Mouse (Mus musculus) olfactory bulb, adult 2 months (tissue): ENCODE data around the gene Tgfbr3l. TPM values are rescaled to one million over a fixed set of nuclear protein-coding genes. Genes with fewer than 3 reads are reported as not detected.

ENCODE experiments used
- H3K27ac ChIP-seq: fragments of 200-500 bp; 2 replicates; pipeline ENCODE4 v1.5.1; 2012; ENCODE audit warnings: low read depth, low read length; ENCODE audit not compliant: insufficient read depth
- H3K4me1 ChIP-seq: fragments of 200-500 bp; 2 replicates; pipeline ENCODE4 v1.6.1; 2012; ENCODE audit warnings: low read length; ENCODE audit not compliant: control insufficient read depth, insufficient read depth
- H3K4me3 ChIP-seq: fragments of 200-500 bp; 2 replicates; pipeline ENCODE4 v1.5.1; 2012; ENCODE audit warnings: mild to moderate bottlenecking, low read depth, low read length, moderate library complexity; ENCODE audit not compliant: insufficient read depth
- CTCF ChIP-seq: fragments of 200-500 bp; IDR thresholded peaks from 2 replicates; pipeline ENCODE4 v1.5.1; 2012; ENCODE audit warnings: low read depth, mild to moderate bottlenecking, low read length, moderate library complexity; ENCODE audit not compliant: insufficient read depth
- POLR2A ChIP-seq: fragments of 200-500 bp; IDR thresholded peaks from 2 replicates; pipeline ENCODE4 v1.6.1; 2012; ENCODE audit warnings: mild to moderate bottlenecking, low read depth, low read length, moderate library complexity; ENCODE audit not compliant: insufficient read depth
- WGBS: fragments of 180-500 bp; shearing (Covaris S2); methylation state at CpG from one replicate; pipeline ENCODE4 v1.1.7; 2018; 5-methylcytosine and 5-hydroxymethylcytosine counted together
- polyA plus RNA-seq: library from polyadenylated mRNA; stranded (reverse); fragments of >200 nt; gene quantifications from 2 replicates; pipeline ENCODE4 v1.2.4, GENCODE M21; 2012; ENCODE audit warnings: low replicate concordance; ENCODE audit not compliant: missing spikeins, insufficient read depth, insufficient read length

Gene Tgfbr3l
- polyA plus RNA-seq, 1 experiment: not detected

DNA sequence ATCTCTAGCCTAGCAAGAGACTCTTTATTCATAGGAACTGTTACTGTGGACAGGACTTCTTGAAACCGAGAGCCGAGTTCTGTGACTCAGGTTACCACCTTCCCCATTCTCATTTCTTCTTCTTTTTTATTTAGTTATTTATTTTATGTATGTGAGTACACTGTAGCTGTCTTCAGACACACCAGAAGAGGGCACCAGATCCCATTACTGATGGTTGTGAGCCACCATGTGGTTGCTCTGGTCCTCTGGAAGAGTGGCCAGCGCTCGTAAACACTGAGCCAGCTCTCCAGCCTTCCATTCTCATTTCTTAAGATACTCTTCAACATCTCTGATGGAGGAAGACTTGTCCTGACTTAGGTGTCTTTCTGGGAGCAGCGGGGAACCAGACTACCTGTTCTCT, 44.7 kb downstream of the Tgfbr3l start:
- no peak overlapping the region for H3K27ac ChIP-seq
- no peaks in the 10 kb centered on the region for H3K4me1 ChIP-seq
- no peak for TF ChIP-seq CTCF
- TF ChIP-seq POLR2A: no peak
- no peak overlapping the region for H3K4me3 ChIP-seq
- WGBS: 82% methylated on average over 5 of the region's 5 CpGs

DNA sequence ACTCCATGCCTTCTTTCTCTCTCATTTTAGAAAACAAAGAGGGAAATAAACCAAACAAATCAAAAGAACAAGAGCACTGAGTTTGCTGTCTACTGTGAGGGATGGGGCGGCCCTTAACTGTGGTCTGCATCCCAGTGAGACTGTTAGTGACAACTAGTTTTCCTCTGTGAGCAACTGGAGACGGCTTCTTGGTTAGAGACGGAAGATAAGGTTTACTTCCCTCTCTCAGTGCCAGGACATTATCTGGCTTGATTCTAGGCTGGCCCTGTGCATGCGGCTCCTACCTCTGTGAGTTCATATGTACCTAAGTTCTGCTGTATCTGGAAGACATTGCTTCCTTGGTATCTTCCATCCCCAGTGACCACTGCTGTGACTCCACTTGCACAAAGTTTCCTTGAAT, 49.8 kb downstream of the Tgfbr3l start:
- Histone ChIP-seq H3K4me3 (no peak overlapping the region), H3K27ac (no peak overlapping the region), H3K4me1 (no peaks in the 10 kb centered on the region)
- TF ChIP-seq CTCF: no peak
- TF ChIP-seq POLR2A: no peak
- 95% methylated on average over 4 of the region's 4 CpGs for WGBS

Other genes starting within 250 kb of the Tgfbr3l start
- gene Cd209f, start 142.4 kb upstream of the Tgfbr3l start, polyA plus RNA-seq: not detected in 2 replicates
- gene Cd209g, start 114.1 kb upstream of the Tgfbr3l start, polyA plus RNA-seq: not detected in 2 replicates
- not detected in 2 replicates for gene Evi5l, start 81.6 kb upstream of the Tgfbr3l start, polyA plus RNA-seq
- gene Prr36, start 30.8 kb upstream of the Tgfbr3l start, polyA plus RNA-seq: not detected in 2 replicates
- not detected in 2 replicates for gene Lrrc8e, start 21.4 kb upstream of the Tgfbr3l start, polyA plus RNA-seq
- not detected in 2 replicates for gene Map2k7, start 9.5 kb upstream of the Tgfbr3l start, polyA plus RNA-seq
- gene Gm49320, start 9.3 kb upstream of the Tgfbr3l start, polyA plus RNA-seq: not detected in 2 replicates
- not detected in 2 replicates for gene Snapc2, start 4.9 kb downstream of the Tgfbr3l start, polyA plus RNA-seq
- gene Ctxn1, start 11.1 kb downstream of the Tgfbr3l start, polyA plus RNA-seq: not detected in 2 replicates
- gene Timm44, start 27.7 kb downstream of the Tgfbr3l start, polyA plus RNA-seq: not detected in 2 replicates
- gene Ccl25, start 77.0 kb downstream of the Tgfbr3l start, polyA plus RNA-seq: 506 TPM in 1 of 2 replicates, not detected in the other
- 138 TPM in 1 of 2 replicates, not detected in the other for gene Elavl1, start 77.2 kb downstream of the Tgfbr3l start, polyA plus RNA-seq
- gene Cers4, start 244.8 kb downstream of the Tgfbr3l start, polyA plus RNA-seq: not detected in 2 replicates